ENCODE assay signal across 31 mouse cellular contexts in genomic region chr4:135072671-135073070, GRCm38 (mm10). TPM values are rescaled to one million over a fixed set of nuclear protein-coding genes. Genes with fewer than 3 reads are reported as not detected.
"Had no signal": no experiment of that assay in that cellular context is flagged by ENCODE, and none has a peak within 500 bp of the region (broad histone marks: within the 10 kb centered on the region; RNA-seq: fewer than 3 reads in every experiment).

No protein-coding gene starts in this region.

- ATAC-seq: hindbrain, postnatal 0 days had no signal

- H3K9me3 ChIP-seq: heart, embryonic 13.5 days; heart, embryonic 15.5 days; hindbrain, embryonic 10.5 days; hindbrain, embryonic 12.5 days; kidney, embryonic 15.5 days; limb, embryonic 10.5 days; limb, embryonic 12.5 days; liver, embryonic 13.5 days had no signal

- H3K9ac ChIP-seq: heart, embryonic 13.5 days; heart, embryonic 15.5 days; hindbrain, embryonic 12.5 days; hindbrain, embryonic 14.5 days; kidney, embryonic 15.5 days; limb, embryonic 12.5 days; liver, embryonic 13.5 days had no signal

- H3K27me3 ChIP-seq: hindbrain, embryonic 12.5 days; kidney, embryonic 15.5 days; liver, embryonic 13.5 days had no signal

- H3K4me3 ChIP-seq: heart, adult 2 months; heart, embryonic 13.5 days; heart, embryonic 15.5 days; hindbrain, embryonic 10.5 days; hindbrain, embryonic 12.5 days; kidney, embryonic 15.5 days; left cerebral cortex, adult 2 months; limb, embryonic 10.5 days; limb, embryonic 12.5 days; liver, embryonic 13.5 days had no signal

- DNase-seq: gastrocnemius, postnatal 14 days; gastrocnemius, postnatal 36 days; heart, adult 11 months; heart, adult 2 months; heart, postnatal 14 days; heart, postnatal 36 days; kidney, adult 11 months; kidney, adult 2 months; kidney, adult 9 months; kidney, postnatal 14 days; kidney, postnatal 36 days; liver; liver, embryonic 13.5 days had no signal

- H3K36me3 ChIP-seq: heart, embryonic 13.5 days; heart, embryonic 15.5 days; hindbrain, embryonic 10.5 days; hindbrain, embryonic 12.5 days; kidney, embryonic 15.5 days; limb, embryonic 10.5 days; limb, embryonic 12.5 days; liver, embryonic 13.5 days had no signal

- H3K4me2 ChIP-seq: heart, embryonic 11.5 days; heart, embryonic 13.5 days; heart, embryonic 15.5 days; hindbrain, embryonic 12.5 days; hindbrain, embryonic 14.5 days; kidney, embryonic 15.5 days; limb, embryonic 12.5 days; liver, embryonic 11.5 days; liver, embryonic 13.5 days had no signal

- H3K4me1 ChIP-seq: heart, embryonic 15.5 days; hindbrain, embryonic 10.5 days; hindbrain, embryonic 12.5 days; kidney, embryonic 15.5 days; limb, embryonic 12.5 days had no signal

- H3K27ac ChIP-seq: heart, adult 2 months; heart, embryonic 13.5 days; heart, embryonic 15.5 days; hindbrain, embryonic 10.5 days; hindbrain, embryonic 12.5 days; hindbrain, embryonic 14.5 days; hindbrain, postnatal 0 days; kidney, embryonic 15.5 days; kidney, postnatal 0 days; left cerebral cortex, adult 2 months; limb, embryonic 10.5 days; limb, embryonic 12.5 days; liver, embryonic 13.5 days had no signal

RNA-seq across cellular contexts. Expression of gene Runx3, which starts 47.8 kb away (rescaled TPM):
- total RNA-seq: hindbrain, postnatal 0 days; layer of hippocampus, adult 18-20 months; layer of hippocampus, postnatal 10 days; layer of hippocampus, postnatal 25 days; left cerebral cortex, postnatal 14 days; left cerebral cortex, postnatal 36 days had no signal
- polyA plus RNA-seq: heart, embryonic 11.5 days; hindbrain, embryonic 14.5 days; hindbrain, postnatal 0 days had no signal
